Mouse (Mus musculus) embryonic fibroblast, embryonic 13.5 days (primary cell): ENCODE results near the gene Nfx1. TPM values are rescaled to one million over a fixed set of nuclear protein-coding genes. Genes with fewer than 3 reads are reported as not detected.

ENCODE experiments used
- H3K27ac ChIP-seq: 2 replicates; pipeline ENCODE4 v1.5.1; 2012; ENCODE audit warnings: low read length, control low read depth, inconsistent platforms; ENCODE audit not compliant: insufficient read depth
- H3K4me1 ChIP-seq: 2 replicates; pipeline ENCODE4 v1.6.1; 2011; ENCODE audit warnings: low read length; ENCODE audit not compliant: control insufficient read depth, insufficient read depth
- H3K4me3 ChIP-seq: 2 replicates; pipeline ENCODE4 v1.5.1; 2011; ENCODE audit warnings: mild to moderate bottlenecking, control low read depth, low read length; ENCODE audit not compliant: insufficient read depth
- CTCF ChIP-seq: IDR thresholded peaks from 2 replicates; pipeline ENCODE4 v1.5.1; 2011; ENCODE audit warnings: mild to moderate bottlenecking, control low read depth, low read length, moderate library complexity, borderline replicate concordance; ENCODE audit not compliant: insufficient read depth
- POLR2A ChIP-seq: IDR thresholded peaks from 2 replicates; pipeline ENCODE4 v1.6.1; 2011; ENCODE audit warnings: low read depth, mild to moderate bottlenecking, control low read depth, low read length, moderate library complexity
- polyA plus RNA-seq: library from polyadenylated mRNA; stranded (reverse); fragments of >200 nt; gene quantifications from 2 replicates; pipeline ENCODE4 v1.2.4, GENCODE M21; 2011; ENCODE audit warnings: low read depth; ENCODE audit not compliant: missing spikeins, insufficient read length

Nfx1 gene
- polyA plus RNA-seq, 1 experiment, result 70.6 TPM

DNA sequence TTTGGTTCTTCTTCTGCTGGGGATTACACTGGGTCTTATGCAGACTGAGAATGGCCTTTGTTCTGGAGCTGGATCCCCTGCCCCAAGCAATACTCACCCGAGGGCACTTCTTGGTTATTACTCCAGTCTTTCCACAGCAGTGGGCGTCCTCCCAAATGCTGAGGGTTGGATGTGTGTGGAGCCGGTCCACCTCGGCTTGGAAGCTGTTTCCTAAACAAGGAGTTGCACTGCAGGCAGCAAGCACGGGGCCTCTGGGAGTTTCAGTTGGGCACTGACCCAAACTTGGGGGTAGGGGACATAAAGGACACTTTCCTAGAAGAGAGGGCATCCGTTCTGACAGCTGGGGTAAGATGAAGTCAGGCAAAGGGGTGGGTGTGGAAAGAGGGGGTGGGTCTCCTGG, 103.8 kb downstream of the Nfx1 start:
- no peak for TF ChIP-seq POLR2A
- TF ChIP-seq CTCF, result no peak
- no peak overlapping the region for H3K4me3 ChIP-seq
- no peak overlapping the region for H3K27ac ChIP-seq
- H3K4me1 ChIP-seq, result no peaks in the 10 kb centered on the region

Other genes starting within 250 kb of the Nfx1 start
- gene Dnaja1, start 248.8 kb upstream of the Nfx1 start, polyA plus RNA-seq, result 234 and 239 TPM in 2 replicates
- gene Smu1, start 213.0 kb upstream of the Nfx1 start, polyA plus RNA-seq, result 76.1 and 91.2 TPM in 2 replicates
- 103 and 119 TPM in 2 replicates for gene B4galt1, start 116.9 kb upstream of the Nfx1 start, polyA plus RNA-seq
- not detected in 2 replicates for gene Spink4, start 50.9 kb upstream of the Nfx1 start, polyA plus RNA-seq
- gene Bag1, start 22.6 kb upstream of the Nfx1 start, polyA plus RNA-seq, result 134 and 147 TPM in 2 replicates
- 118 TPM in 2 replicates for gene Chmp5, start 22.5 kb upstream of the Nfx1 start, polyA plus RNA-seq
- not detected in 2 replicates for gene Aqp7, start 77.2 kb downstream of the Nfx1 start, polyA plus RNA-seq
- gene Aqp3, start 127.3 kb downstream of the Nfx1 start, polyA plus RNA-seq, result 0.55 TPM in 1 of 2 replicates, not detected in the other
- gene Nol6, start 153.5 kb downstream of the Nfx1 start, polyA plus RNA-seq, result 24.4 and 25.1 TPM in 2 replicates
- 196 and 222 TPM in 2 replicates for gene Ube2r2, start 164.8 kb downstream of the Nfx1 start, polyA plus RNA-seq